Mouse (Mus musculus) intestine, embryonic 15.5 days (tissue): ENCODE data around the gene 1700015F17Rik. TPM values are rescaled to one million over a fixed set of nuclear protein-coding genes. Genes with fewer than 3 reads are reported as not detected.
A peak's percentile ranks its signal among the peaks of the same experiment; 100 is the strongest.

Source experiments
- ATAC-seq: fragments of 200-750 bp; cut with Nextera tagmentation; 2 replicates; pipeline ENCODE4 v1.8.0; 2017; ENCODE audit warnings: moderate TSS enrichment, moderate library complexity
- H3K27ac ChIP-seq: fragments of 300-500 bp; sonication (generic); 2 replicates; pipeline ENCODE4 v1.5.1; 2015; ENCODE audit warnings: mild to moderate bottlenecking, inconsistent platforms
- H3K27me3 ChIP-seq: fragments of 300-500 bp; sonication (generic); replicated peaks from 2 replicates; pipeline ENCODE4 v1.6.1; 2015; ENCODE audit warnings: inconsistent platforms
- H3K36me3 ChIP-seq: fragments of 300-500 bp; sonication (generic); 2 replicates; pipeline ENCODE4 v1.6.1; 2015; ENCODE audit warnings: inconsistent platforms
- H3K4me1 ChIP-seq: fragments of 300-500 bp; sonication (generic); replicated peaks from 2 replicates; pipeline ENCODE4 v1.6.1; 2015; ENCODE audit warnings: inconsistent platforms
- H3K4me2 ChIP-seq: fragments of 300-500 bp; sonication (generic); replicated peaks from 2 replicates; pipeline ENCODE4 v1.6.1; 2015; ENCODE audit warnings: mild to moderate bottlenecking, inconsistent platforms
- H3K4me3 ChIP-seq: fragments of 300-500 bp; sonication (generic); replicated peaks from 2 replicates; pipeline ENCODE4 v1.5.1; 2015; ENCODE audit warnings: inconsistent platforms
- H3K9ac ChIP-seq: fragments of 300-500 bp; sonication (generic); 2 replicates; pipeline ENCODE4 v1.6.1; 2015; ENCODE audit warnings: inconsistent platforms
- H3K9me3 ChIP-seq: fragments of 300-500 bp; sonication (generic); 2 replicates; pipeline ENCODE4 v1.6.1; 2016; ENCODE audit warnings: inconsistent platforms
- WGBS: fragments of 180-500 bp; shearing (Covaris S2); methylation state at CpG from one replicate; pipeline ENCODE4 v1.1.7; 2015; 5-methylcytosine and 5-hydroxymethylcytosine counted together
- polyA plus RNA-seq: library from polyadenylated mRNA; unstranded; fragments of >200 nt; fragmentation: Nextera tagmentation; extraction: Ambion mirVana; gene quantifications from 2 replicates; pipeline ENCODE4 v1.2.1, GENCODE M21; 2015

The 1700015F17Rik gene
- polyA plus RNA-seq, 1 experiment from 2014 or later, result not detected

DNA sequence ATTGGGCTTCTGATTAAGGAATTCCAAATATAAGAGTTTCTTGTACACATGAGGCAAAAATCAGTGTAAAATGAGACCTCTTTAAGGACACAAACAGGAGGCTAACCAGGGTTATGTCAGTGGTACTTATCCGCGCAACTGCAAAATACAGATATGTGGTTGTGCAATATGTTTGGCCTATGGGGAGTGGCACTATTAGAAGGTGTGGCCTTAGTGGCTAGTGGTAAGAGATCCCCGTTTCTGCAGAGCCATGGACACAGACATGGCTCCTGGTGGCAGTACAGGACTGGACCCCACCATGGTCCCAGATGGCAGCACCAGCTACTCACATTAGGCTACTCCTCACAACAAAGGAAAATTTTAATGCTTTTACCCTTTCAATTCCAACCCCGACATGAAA is 16.1 kb upstream of the 1700015F17Rik start:
- no peak overlapping the region for H3K4me2 ChIP-seq
- no peaks in the 10 kb centered on the region for H3K36me3 ChIP-seq
- no peak overlapping the region for H3K4me3 ChIP-seq
- no peaks in the 10 kb centered on the region for H3K27me3 ChIP-seq
- WGBS, result 75% methylated on average over 4 of the region's 4 CpGs
- no peak overlapping the region for H3K27ac ChIP-seq
- H3K9me3 ChIP-seq, result no peaks in the 10 kb centered on the region
- H3K4me1 ChIP-seq, result no peaks in the 10 kb centered on the region
- ATAC-seq, result peak; percentile 61; the same call in 1 of the 2 replicates
- no peak overlapping the region for H3K9ac ChIP-seq

DNA sequence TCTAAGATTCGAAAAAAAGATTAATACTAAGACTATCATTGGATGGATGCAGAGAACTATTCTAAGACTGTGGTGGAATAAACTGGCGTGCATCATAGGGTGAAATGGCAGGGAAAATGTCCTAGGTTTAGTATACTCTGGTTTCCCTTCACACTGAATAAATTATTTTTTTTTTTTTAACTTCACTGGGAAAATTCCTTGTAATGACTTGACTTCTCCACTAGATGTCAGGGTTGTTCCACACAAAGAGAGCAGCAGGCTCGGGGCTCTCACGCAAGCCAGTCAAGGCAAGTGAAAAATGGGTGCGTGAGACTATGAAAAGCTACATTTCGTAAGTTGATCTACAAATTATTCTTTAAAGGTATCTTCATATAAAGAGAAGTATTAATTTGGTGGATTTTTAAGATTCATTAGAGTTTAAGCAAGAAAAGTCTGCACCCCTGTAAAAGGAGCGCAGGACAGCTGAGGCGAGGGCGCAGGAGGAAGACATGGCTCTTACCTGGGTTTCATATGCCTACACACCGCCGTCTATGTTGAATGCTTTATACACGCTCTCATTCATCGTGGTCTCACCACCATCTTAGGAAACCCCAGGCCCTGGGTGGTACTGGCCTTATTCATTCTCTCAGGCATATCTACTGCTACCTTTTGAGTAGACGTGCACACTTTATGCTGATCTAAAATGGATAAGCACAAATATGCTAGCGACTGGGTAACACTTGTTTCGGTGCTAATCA is 15.5 kb upstream of the 1700015F17Rik start:
- Histone ChIP-seq H3K9me3 (no peaks in the 10 kb centered on the region), H3K27me3 (no peaks in the 10 kb centered on the region), H3K4me3 (no peak overlapping the region), H3K4me2 (0 out of 2 replicates have a peak overlapping the region, but pooled peaks have one; percentile 3), H3K9ac (no peak overlapping the region), H3K36me3 (no peaks in the 10 kb centered on the region), H3K27ac (no peak overlapping the region), H3K4me1 (no peaks in the 10 kb centered on the region)
- WGBS, result 38% methylated on average over 16 of the region's 16 CpGs
- ATAC-seq, result peak; percentile 70

DNA sequence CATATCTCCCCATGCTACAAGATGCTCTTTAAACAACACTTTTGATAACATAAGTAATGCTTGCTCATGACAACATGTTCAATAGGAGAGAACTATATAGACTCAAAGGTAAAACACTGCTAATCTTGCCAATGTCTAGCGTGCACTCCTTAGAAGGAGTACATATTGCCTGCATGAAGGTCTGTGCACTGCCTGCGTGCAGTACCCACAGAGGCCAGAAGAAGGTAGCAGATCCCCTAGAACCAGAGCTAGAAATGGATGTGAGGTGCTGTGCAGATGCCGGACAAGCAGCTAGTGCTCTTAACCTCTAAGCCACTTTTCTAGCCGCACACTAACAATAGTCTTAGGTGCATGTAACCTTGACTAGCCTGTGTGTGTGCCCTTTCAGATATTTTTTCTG is 13.2 kb upstream of the 1700015F17Rik start:
- H3K4me1 ChIP-seq, result no peaks in the 10 kb centered on the region
- no peaks in the 10 kb centered on the region for H3K9me3 ChIP-seq
- no peak overlapping the region for H3K4me3 ChIP-seq
- no peaks in the 10 kb centered on the region for H3K36me3 ChIP-seq
- H3K9ac ChIP-seq, result no peak overlapping the region
- no peaks in the 10 kb centered on the region for H3K27me3 ChIP-seq
- 96% methylated on average over 4 of the region's 4 CpGs for WGBS
- H3K4me2 ChIP-seq, result no peak overlapping the region
- no peak overlapping the region for H3K27ac ChIP-seq
- ATAC-seq, result no peak

DNA sequence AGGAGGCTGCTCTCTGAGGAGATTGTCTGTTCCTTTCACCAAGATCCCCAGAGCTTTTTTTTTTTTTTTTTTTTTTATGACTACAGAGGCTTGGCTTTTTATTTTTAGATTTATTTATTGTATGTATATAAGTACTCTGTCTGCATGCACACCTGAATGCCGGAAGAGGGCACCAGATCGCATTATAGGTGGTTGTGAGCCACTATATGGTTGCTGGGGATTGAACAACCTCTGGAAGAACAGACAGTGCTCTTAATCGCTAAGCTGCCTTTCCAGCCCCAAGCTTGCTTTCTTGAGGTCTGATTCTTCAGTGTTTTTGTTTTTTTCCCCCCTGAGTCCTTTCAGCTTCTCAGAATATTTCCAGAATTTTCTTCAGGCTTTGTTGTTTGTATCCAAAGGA is 7.1 kb upstream of the 1700015F17Rik start:
- no peak for ATAC-seq
- 55% methylated on average over 3 of the region's 3 CpGs for WGBS

DNA sequence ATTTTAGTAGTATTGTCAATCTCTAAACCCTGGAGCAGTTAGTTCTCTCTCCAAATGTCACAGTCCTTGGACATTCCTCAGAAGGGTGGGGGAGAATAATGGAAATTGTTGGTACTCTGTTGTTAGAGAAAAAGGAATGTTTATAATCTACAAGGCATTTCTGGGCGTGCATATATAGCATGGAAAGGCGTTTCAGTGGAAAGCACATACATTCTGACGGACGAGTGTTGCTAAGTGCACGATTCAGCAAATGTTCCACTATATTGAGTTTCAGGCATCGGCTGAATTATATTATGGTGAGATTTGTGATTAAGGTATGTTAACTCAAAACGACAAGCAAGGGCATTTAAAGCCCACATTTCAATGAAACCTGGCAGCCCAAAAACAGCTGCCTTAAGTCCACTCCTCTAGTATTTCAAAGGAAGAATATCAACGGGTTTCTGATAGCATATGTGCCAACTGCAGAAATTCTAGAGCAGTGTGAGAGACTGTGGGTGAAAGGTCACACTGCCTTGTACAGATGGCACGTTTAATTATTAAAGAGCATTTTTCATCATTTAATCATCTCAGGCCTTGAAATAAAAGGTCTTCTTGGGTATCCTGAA is 4.4 kb upstream of the 1700015F17Rik start:
- H3K4me2 ChIP-seq, result no peak overlapping the region
- WGBS, result 55% methylated on average over 9 of the region's 9 CpGs
- H3K27me3 ChIP-seq, result no peaks in the 10 kb centered on the region
- no peak overlapping the region for H3K27ac ChIP-seq
- H3K36me3 ChIP-seq, result no peaks in the 10 kb centered on the region
- no peaks in the 10 kb centered on the region for H3K9me3 ChIP-seq
- no peak overlapping the region for H3K9ac ChIP-seq
- no peak for ATAC-seq
- no peak overlapping the region for H3K4me3 ChIP-seq
- H3K4me1 ChIP-seq, result no peaks in the 10 kb centered on the region

More for the DNA sequence above, 7.1 kb upstream of the 1700015F17Rik start:
- H3K4me3 ChIP-seq, result no peak overlapping the region
- H3K27me3 ChIP-seq, result no peaks in the 10 kb centered on the region
- H3K9ac ChIP-seq, result no peak overlapping the region
- no peak overlapping the region for H3K27ac ChIP-seq
- H3K36me3 ChIP-seq, result no peaks in the 10 kb centered on the region
- H3K4me1 ChIP-seq, result no peaks in the 10 kb centered on the region
- no peaks in the 10 kb centered on the region for H3K9me3 ChIP-seq
- no peak overlapping the region for H3K4me2 ChIP-seq

DNA sequence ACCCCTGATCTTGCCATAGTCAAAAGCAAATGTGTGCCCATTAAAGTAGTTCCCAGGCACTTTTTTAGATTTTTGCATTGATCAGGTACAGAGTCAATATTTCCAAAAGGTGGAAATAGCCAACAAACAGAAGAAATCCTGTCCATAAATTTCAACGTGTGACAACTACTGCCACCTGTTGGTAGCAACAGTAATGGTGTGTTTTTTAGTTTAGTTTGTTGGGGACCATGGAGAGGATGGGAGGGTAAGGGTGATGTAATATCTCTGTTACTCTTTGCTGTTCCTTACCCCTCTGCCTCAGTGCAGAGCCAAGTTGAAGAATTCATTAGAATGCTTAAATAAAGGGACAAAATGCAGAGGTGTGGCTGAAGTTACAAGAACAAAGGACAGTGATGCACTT is 2.7 kb upstream of the 1700015F17Rik start:
- ATAC-seq, result no peak
- Histone ChIP-seq H3K4me3 (no peak overlapping the region), H3K4me2 (no peak overlapping the region), H3K27me3 (no peaks in the 10 kb centered on the region), H3K9me3 (no peaks in the 10 kb centered on the region), H3K27ac (no peak overlapping the region), H3K4me1 (no peaks in the 10 kb centered on the region), H3K9ac (no peak overlapping the region), H3K36me3 (no peaks in the 10 kb centered on the region)
- 2% methylated on average over 1 of the region's 1 CpGs for WGBS

DNA sequence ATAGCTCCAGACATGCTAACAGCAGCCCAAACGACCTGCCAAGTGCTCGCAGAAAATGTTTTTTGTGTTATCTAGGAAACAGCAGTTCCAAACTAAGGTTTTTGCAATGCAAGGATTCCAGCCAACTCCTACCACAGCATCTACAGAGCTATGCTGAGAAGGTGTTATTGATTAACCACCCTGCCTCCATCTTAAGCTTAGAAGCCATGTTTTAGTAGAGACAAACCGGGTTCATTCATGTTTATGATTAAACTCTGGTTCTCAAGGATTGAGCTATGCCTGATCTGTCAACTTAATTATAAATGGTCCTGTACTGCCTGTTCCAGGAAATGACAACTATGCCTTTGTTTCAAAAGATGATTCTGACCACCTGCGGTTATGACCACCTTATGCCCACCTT is 2.8 kb downstream of the 1700015F17Rik start:
- no peak for ATAC-seq
- Histone ChIP-seq H3K4me3 (no peak overlapping the region), H3K9ac (no peak overlapping the region), H3K36me3 (no peaks in the 10 kb centered on the region), H3K4me1 (no peaks in the 10 kb centered on the region), H3K4me2 (no peak overlapping the region), H3K27ac (no peak overlapping the region), H3K27me3 (no peaks in the 10 kb centered on the region), H3K9me3 (no peaks in the 10 kb centered on the region)
- 78% methylated on average over 4 of the region's 4 CpGs for WGBS

DNA sequence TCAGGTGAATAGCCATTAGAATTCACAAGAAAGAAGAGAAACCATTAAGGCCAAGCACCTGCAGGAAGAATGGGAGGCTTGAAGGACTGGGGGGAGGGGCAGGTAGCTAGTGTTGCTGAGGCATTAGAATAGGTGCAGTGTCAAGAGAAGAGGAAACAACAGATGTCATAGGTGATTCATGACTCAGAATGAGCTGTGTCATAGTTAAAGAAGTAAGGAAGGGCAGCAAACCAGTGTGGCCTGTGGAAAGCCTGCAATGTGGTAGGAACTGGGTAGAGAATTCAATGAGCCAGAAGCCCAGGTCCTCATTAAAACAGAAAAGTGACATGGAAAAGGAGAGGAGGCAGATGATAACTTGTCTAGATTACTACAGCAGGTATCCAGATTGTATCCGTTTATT is 13.7 kb downstream of the 1700015F17Rik start:
- no peak overlapping the region for H3K4me2 ChIP-seq
- no peaks in the 10 kb centered on the region for H3K36me3 ChIP-seq
- no peak overlapping the region for H3K27ac ChIP-seq
- no peak for ATAC-seq
- H3K9ac ChIP-seq, result no peak overlapping the region
- H3K27me3 ChIP-seq, result no peaks in the 10 kb centered on the region
- H3K4me3 ChIP-seq, result no peak overlapping the region
- no peaks in the 10 kb centered on the region for H3K9me3 ChIP-seq
- 80% methylated on average over 1 of the region's 1 CpGs for WGBS
- no peaks in the 10 kb centered on the region for H3K4me1 ChIP-seq

DNA sequence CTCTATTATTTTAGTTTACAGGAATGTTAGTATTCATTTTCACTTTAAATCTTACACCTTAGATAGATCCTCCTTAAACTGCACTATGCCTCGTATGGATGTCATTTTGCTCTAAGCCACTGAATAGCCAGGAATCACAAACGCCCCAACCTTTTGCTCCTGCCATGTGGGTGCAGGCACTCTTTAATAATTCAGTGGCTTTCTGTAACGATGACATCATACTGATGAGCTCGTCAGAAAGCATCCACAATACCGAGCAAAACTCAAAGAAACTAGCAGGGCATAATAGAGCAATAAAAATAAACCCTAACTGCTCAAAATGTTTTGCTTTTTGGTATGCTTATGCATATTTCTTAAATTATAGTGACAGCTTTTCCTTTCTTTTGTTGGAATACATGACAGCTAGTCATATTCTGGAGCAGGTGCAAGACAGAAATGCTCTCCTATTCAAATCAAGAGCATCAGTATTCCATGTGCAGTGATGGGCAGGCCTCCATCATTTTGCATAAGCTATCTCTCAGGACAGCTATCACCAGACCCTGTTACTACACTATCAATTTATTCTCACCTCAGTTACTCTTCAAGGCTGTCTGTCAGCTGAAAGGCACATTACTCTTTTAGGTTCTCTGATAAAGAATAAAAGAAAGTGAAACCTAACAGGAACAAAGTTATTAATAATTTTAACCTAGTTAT is 47.1 kb downstream of the 1700015F17Rik start:
- Histone ChIP-seq H3K9ac (no peak overlapping the region), H3K27me3 (no peaks in the 10 kb centered on the region), H3K4me1 (no peaks in the 10 kb centered on the region), H3K36me3 (no peaks in the 10 kb centered on the region), H3K27ac (no peak overlapping the region), H3K4me3 (no peak overlapping the region), H3K9me3 (no peaks in the 10 kb centered on the region), H3K4me2 (no peak overlapping the region)
- 66% methylated on average over 5 of the region's 5 CpGs for WGBS
- ATAC-seq, result no peak

DNA sequence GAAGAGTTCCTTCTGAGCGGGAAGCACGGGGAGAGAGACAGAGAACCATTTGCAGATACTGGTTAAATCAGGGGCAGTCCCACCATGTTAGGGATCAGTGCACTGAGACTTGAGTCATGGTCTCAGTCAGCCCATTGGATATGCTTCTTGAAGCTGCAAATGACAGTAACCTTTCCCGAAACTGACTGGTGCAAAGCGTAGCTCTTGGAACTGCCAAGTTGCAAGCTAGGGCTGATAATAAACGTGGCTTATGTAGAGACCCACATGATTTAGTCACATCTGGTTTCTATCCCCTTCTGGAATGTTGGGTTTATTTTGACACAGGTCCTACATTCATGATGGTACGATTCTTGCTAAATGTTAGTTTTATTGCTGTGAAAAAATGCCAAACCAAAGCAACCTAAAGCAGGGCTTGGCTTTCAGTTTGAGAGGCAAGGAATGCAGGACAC is 55.2 kb downstream of the 1700015F17Rik start:
- no peaks in the 10 kb centered on the region for H3K9me3 ChIP-seq
- 41% methylated on average over 6 of the region's 6 CpGs for WGBS
- H3K4me2 ChIP-seq, result no peak overlapping the region
- peak overlapping the region; percentile 56; the same call in 1 of the 2 replicates for H3K27ac ChIP-seq
- H3K4me3 ChIP-seq, result no peak overlapping the region
- ATAC-seq, result peak; percentile 75
- H3K4me1 ChIP-seq, result no peaks in the 10 kb centered on the region
- no peaks in the 10 kb centered on the region for H3K36me3 ChIP-seq
- no peak overlapping the region for H3K9ac ChIP-seq
- H3K27me3 ChIP-seq, result no peaks in the 10 kb centered on the region

DNA sequence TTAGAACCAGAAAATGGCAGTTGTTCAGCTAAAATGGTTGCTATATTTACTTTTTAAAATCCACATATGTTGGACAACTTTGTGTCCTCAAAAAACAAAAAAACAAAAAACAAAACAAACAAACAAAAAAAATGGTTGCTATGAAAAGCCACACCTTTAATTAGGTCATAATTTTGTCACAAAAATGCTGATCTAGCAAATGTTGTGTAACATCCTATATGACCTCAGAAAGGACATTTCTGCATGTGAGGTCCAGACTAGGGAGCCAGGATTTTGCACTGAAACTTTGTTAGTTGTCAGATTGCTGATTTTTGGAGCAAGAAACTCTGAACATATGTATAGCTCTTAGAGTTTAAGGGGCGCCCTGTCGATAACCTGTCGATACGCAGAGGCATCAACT is 55.9 kb downstream of the 1700015F17Rik start:
- H3K9me3 ChIP-seq, result no peaks in the 10 kb centered on the region
- ATAC-seq, result no peak
- H3K4me1 ChIP-seq, result no peaks in the 10 kb centered on the region
- H3K27me3 ChIP-seq, result no peaks in the 10 kb centered on the region
- 83% methylated on average over 4 of the region's 4 CpGs for WGBS
- H3K36me3 ChIP-seq, result no peaks in the 10 kb centered on the region
- no peak overlapping the region for H3K4me2 ChIP-seq
- H3K4me3 ChIP-seq, result no peak overlapping the region
- H3K9ac ChIP-seq, result no peak overlapping the region
- no peak overlapping the region for H3K27ac ChIP-seq

DNA sequence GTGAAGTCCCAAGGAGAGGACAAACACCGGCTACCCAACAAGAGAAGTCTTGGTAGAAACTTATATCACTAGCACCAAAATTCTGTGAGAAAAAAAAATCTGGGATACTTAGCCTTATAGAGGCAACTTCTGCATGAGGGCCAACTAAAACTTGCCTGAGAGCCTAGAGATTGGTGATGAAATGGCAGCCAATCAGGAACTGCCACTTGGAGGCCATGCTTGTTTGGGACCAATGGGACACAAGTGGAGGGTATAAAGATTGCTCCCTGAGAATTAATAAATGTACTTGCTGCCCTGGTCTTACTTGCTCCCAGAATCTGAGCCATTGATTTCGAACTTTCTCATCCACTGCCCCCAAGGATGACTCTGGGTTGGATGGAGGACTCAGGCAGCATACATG is 57.5 kb downstream of the 1700015F17Rik start:
- Histone ChIP-seq H3K9me3 (no peaks in the 10 kb centered on the region), H3K36me3 (no peaks in the 10 kb centered on the region), H3K4me1 (no peaks in the 10 kb centered on the region), H3K27me3 (no peaks in the 10 kb centered on the region), H3K27ac (no peak overlapping the region), H3K9ac (no peak overlapping the region), H3K4me2 (no peak overlapping the region), H3K4me3 (no peak overlapping the region)
- 94% methylated on average over 2 of the region's 2 CpGs for WGBS
- ATAC-seq, result no peak
